Mouse (Mus musculus) E14TG2a.4 (cell line): ENCODE measurements around the gene Gm42878.

ENCODE experiments used
- CTCF ChIP-seq: conservative IDR thresholded peaks from 2 replicates; pipeline ENCODE4 v1.5.1; 2014; ENCODE audit warnings: low read length
- POU5F1 ChIP-seq: IDR thresholded peaks from 2 replicates; pipeline ENCODE4 v1.6.1; 2014; ENCODE audit warnings: low read length, borderline replicate concordance

GRCm38 (mm10) chr5:121493305-121493704 lies 52.0 kb downstream of the Gm42878 start:
- TF ChIP-seq CTCF, result no peak
- TF ChIP-seq POU5F1, result no peak
